Mouse (Mus musculus) mesoderm, embryonic 11.5 days (tissue): ENCODE results near the gene Morn2.
A peak's percentile ranks its signal among the peaks of the same experiment; 100 is the strongest.
"Not testable (repeated sequence)": the region's sequence is repeated elsewhere in the genome, so short reads cannot be mapped to it uniquely, and the experiment has no call there.

Experiments
- DNase-seq: peaks from one replicate; pipeline ENCODE4 v3.0.0-alpha.2; 2012; ENCODE audit warnings: low read depth, low spot score

Morn2 gene

DNA sequence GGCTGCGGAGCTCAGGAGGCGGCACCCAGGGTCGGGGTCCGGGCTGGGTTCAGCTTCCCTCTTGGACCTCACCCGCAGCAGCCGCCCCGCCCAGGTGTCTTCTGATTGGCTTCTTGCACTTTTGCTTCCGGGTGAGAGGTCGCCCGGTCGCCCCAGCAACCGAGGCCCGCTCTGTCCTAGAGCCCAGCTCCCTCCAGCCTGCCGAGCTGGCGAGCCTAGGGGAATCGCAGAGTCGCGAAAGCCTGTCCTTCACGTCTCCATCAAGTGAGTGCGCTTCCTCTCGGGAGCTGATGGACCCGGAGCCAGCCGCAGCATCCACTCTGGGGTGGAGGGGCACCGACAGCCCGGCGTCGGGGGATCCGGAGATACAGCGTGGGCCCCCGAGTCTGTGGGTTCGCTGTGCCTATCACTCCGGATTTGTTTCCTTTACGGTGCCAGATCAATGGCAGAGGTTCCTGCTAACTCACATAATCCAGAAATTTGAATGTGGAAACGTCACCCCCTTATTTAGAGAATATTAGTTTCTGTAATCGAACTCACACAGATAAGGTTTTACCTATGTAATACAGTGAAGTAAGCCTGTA, at the start of gene Morn2, which contains the start of gene Dhx57:
TSS of gene Morn2 (plus strand) at position 130 of the 584 bp plus-strand sequence.
TSS of gene Dhx57 (minus strand) at position 403 of the 584 bp plus-strand sequence.
- DNase-seq: peak; percentile 97

DNA sequence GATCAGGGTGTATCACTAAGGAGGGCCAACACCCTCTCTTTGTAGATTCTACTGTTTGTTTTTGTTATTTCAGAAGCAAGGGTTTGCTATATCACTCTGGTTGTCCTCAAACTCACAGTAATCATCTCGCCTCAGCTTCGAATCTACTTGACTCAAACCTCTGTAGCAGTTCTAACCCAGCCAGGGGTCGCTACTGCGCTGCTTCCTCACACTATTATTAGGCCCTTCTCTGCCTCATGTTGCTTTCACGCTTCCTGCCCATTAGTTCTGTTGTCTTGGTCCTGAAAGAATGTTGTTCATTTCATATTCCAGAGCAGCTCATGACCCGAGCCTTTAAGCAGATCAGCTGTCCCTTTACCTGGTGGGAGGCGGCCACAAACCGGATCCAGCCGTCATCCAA, 48.4 kb upstream of the Morn2 start:
- DNase-seq: no peak

DNA sequence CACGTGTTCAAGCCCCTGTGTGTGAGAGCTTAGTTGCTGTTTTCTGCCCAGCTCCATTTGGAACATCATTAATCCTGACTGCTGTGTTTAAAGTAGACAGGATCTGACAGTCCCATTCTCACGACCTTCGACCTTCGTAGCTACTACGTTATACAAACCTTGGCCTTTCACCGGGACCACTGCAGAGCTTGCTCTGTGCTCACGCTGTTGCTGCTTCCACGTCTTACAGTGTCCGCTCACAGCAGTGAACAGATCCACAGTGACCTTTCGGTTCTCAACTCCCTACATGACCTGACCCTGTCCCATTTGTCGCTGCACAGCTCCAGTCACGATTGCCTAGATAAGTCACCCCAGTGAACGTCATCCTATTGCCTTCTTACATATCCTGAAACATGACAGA, 46.9 kb upstream of the Morn2 start:
- DNase-seq: peak; percentile 23

DNA sequence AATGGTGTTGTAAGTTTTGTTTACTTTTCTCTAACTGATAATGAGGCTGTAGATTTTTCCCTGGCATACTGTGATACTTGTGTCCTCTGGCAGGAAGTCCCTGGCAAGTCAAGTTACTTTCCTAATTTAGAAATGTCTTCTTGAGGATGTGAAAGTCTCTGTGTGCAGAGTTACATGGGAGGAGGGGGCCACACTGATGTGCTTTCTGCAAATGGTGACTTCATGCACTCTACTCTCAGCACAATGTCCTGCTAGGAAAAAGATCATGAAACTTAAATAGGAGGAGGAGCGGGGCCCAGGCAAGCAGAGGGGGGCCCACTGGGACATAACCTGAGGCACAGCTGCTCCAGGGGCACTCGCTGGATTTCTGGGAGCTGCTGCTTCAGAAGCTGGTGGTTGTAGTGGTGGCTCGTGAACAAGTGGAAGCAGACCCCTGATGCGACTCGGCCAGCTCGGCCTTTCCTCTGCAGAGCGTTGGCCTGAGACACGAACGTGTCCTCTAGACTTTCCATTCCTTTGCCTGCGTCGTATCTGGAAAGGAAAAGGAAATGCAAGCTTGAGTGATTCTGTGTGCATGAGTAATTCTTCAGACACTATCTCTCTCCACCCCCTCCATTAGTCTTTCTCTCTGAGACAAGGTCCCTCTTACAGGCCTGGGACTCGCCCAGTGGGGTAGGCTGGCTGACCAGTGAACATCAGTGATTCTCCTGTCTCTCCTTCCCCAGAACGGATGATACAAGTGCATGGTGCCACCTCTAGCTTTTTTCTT, 37.1 kb upstream of the Morn2 start:
- DNase-seq: no peak

DNA sequence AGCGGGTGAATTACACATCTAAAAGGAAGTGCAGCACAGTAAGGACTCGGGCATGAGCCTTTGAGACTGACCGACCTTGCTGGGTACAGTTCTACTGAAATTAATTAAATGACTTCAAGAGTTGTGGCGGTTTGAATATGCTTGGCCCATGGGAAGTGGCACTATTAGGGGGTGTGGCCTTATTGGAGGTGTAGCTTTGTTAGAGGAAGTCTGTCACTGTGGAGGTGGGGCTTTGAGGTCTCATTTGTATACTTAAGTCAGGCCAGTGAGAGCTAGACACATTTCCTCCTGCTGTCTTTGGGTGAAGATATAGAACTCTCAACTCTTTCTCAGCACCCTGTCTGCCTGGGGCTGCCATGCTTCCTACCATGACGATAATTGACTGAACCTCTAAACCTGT, 35.6 kb upstream of the Morn2 start:
- DNase-seq: no peak

DNA sequence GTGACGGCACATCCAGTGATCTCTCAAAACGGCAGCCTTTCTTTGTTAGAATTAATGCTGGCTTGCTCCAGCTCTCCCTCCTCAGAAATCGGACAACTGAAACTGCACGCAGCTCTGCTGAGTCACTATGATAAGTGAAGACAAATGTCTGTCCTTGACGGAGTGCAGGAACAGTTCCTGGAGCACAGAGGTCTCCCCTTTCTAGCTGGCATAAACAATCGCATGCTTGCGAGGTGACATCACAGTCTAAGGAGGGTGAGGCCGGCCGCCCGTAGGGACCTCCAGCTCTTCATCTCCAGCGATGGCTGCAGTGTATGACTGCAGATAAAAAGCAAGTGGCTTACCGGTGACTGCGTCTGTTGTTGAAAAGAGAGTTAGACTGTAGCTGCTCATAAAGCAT, 34.8 kb upstream of the Morn2 start:
- peak; percentile 56 for DNase-seq

DNA sequence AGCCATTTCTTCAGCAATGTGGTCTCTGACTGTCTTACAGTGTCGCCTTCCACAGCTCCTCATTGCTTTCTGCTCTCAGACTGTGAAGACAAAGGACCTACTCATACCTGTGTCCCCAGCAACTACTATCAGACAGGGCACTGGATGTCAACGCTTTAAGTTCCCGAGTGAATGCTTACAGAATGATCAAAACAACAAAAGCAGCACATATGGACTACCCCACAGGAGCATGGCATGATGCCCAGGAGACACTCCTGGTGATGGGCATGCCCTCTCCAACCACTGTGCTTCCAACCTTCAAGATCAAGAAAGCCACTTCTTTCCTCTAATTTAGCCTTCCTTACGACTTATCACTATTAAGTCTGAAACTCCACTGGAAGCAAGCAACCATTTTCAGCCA, 22.9 kb upstream of the Morn2 start:
- no peak for DNase-seq

DNA sequence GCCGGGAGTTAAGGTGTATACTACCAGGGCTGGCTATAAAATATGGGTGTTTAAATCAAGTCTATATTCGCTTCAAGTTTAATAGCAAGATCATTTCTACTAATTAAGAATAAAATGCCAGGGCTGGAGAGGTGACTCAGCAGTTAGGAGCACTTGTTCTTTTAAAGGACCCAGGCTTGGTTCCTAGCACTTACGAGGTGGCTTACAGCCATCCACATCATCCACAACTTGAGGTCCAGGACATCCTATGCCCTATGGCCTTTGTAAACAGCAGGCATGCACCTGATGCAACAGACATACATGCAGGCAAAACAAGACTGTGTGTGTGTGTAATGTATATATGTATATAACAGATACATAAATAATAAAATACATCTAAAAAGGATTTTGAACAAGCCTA, 21.9 kb upstream of the Morn2 start:
- DNase-seq: no peak

DNA sequence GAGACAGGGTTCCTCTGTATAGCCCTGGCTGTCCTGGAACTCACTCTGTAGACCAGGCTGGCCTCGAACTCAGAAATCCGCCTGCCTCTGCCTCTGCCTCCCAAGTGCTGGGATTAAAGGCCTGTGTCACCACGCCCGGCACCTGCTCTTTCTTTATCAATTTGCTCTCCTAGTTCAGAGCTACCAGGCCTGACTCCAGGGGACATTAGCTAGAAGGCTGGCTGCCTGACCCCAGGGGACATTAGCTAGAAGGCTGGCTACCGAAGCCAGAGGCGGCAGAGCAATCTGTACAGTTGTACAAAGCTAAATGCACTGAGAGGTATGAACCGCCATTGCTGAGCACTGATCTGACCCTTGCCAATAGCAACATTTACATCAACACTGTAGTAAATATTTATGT, 19.4 kb upstream of the Morn2 start:
- not testable (repeated sequence) for DNase-seq

DNA sequence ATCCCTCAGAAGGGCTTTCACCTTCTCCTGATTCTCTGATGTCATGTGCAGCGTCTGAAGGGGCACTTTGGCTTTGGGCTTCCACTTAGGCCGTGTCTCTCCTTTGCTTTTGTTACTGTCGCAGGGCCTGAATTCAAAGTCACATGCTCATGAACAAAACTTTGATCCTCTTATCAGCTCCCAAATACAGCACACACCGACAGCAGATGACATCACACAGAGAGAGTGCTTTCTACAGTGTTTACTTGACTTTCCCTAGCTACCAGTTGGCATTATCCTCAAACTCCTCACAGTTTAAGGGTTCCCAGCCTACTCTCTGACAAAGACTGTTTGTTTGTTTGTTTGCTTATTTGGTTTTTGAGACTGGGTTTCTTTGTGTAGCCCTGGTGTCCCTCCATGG, 11.7 kb upstream of the Morn2 start:
- DNase-seq: no peak

DNA sequence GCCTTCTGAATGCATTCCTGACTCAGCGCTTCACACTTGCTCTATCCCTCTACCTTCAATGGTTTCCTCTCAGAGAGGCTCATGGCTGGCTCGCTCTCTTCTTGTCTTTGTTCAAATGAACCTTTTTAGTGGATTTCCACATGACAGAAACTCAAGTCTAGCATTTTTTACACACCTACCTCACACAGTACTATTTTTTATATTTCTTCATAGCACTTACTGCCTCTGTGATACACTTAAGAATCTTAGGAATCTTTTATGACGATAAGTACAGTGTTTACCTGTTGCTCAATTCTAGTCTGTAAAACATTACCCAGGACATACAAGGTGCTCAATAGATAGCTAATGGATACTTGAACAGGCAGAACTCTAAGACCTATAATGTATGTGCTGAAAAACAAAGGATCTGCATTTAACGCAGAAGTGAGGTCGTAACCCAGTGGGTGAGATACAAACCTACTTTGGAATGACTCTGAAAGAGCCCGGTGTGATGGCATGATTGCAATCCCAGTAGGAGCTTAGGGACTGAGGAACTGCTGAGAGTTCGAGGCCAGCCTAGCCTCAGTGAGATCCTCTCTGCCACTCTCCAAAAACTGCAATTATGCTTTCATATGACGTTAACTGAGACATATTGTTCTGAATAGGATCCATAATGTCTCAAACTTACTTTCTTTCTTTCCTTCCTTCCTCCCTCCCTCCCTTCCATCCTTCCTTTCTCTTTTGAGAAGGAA, 10.5 kb upstream of the Morn2 start:
- no peak for DNase-seq

DNA sequence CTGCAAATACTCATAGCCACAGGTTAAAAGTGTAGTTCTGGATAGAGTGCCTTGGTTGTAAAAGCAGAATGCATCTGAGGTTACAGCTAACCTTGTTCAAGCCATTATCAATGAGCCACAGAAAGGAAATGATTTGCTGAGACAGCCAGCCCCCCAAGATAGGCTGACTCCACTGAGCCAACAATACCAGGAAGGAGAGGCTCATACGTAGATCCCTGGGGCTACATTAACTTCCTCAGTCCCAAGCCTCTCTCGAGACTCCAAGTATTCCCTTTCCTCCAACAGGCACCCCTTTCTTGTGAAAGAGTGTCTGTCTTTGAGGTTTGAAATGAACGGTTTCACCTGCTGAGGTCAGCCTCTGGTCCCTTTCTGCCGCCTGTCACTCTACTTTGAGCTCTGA, 5.6 kb upstream of the Morn2 start:
- DNase-seq: no peak

DNA sequence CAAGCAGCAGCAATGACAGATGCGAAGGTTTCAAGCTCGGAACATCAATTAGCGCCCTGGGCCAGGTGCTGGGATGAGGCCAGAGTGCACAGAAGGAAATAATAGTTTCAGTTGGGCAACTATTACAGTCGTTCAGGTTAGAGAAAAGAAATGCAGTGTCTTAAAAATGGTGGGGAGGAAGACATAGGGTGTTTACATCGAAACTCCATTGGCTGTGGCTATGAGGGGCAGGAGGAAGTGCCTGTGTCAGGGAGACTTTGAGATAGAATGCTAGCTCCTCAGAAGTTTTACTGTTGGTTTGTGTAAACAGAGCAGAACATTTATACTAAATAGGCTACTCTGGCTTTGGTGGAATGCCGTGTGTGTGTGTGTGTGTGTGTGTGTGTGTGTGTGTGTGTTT, 2.0 kb upstream of the Morn2 start:
- DNase-seq: no peak

DNA sequence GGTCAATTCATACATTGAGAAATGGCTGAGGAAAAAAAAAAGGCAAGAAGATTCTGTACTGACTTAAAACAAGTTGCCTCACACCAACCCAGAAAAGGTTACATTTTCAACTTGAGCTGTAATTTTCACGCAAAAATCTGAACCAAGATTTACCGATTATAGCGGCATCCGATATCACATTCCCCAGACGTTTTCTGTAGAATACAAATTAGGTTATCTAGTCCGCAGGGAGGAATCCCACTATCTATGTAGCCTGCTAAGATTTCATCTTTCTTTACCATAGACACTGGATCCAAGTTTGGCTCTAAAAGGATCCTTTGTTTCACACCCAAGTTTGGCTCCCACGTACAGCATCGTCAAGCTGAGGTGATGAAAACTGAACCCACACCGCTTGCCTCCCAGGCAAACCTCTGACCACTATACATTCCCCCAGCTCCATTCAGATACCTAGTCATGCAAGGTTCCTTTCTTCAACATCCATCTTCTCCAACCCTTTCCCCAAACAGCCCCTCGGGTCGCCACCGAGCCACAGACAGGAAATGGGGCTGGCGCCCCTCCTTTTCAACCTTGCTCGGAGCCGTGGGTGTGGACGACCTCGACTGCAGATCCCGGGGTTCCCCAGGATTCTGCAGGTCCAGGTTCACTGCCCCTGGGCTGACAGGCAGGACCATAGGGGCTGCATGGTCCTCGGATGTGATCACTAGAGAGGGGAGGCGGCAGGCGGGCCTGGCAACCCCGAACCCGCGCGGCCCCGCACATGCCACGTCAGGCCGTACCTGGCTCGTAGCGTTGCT, 526 bp upstream of the Morn2 start:
- peak; percentile 4 for DNase-seq

DNA sequence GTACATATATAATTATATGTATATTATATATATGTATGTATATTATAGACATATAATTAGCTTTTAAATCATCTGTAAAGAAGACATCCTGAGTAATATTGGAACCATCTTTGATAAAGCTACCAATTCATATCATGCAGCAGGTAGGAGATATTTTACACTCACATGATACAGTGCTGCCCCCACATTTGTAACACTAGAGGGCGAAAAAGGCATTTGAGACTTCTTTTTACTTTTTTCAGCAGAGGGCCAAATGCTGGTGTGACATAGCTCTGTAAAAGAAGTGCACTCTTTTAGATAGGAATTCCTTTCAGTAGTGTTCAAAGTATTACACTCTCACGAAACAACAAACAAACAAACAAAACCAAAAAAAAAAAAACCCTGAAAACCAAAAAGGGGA, 1.1 kb downstream of the Morn2 start:
- DNase-seq: peak; percentile 58

DNA sequence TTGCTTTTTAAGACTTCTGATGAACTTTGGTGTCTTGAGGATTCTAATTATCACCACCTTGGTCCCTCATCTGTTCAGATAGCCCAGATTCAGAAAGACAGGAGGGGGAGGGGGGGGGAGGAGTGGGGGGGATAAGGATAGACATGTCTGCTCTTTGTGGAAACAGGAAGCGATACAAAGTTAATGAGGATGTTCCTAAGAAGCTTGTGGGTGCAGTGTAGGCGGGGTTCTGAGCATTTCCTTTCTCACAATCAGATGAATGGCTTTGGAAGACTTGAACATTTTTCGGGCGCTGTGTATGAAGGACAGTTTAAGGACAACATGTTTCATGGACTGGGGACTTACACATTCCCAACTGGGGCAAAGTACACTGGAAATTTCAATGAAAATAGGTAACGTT, 5.3 kb downstream of the Morn2 start:
- DNase-seq: no peak

DNA sequence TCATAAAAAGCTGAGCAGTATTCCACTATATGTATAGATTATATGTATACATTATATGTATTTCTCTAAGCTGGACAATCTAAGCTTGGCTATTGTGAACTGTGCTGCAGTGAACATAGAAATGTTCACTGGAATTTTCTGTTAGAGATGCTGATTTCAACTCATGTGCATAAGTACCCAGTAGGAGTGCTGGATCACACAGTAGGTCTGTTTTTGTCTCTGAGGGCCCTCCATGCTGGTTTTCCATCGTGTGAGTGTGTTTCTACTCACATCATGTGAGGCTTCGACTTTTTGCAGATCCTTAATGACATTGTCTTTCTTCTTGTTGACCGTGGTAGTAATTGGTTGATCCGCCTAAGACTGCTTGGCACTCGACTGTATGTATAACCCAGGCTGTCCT, 8.8 kb downstream of the Morn2 start:
- no peak for DNase-seq

DNA sequence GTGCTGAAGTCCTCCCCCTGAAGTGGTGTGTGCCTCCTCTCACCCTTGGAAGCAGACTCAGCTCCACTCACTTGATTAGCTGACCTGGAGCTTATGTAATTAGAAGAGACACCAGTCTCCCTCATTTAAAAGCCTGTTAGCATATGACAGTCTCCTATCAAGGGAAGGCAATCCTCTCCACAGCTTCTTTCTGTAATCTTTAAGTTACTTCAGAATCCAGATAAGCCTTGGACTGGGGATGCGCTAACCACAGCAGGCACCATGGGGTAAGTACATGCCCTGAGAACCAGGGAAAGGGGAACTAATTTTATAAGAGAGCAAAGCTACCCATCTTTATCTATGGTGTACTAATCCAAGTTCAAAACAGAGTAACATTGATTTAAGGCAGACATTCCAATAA, 17.2 kb downstream of the Morn2 start, which contains the start of gene Arhgef33:
TSS of gene Arhgef33 (plus strand) at position 157 of the 400 bp plus-strand sequence.
- DNase-seq: no peak

DNA sequence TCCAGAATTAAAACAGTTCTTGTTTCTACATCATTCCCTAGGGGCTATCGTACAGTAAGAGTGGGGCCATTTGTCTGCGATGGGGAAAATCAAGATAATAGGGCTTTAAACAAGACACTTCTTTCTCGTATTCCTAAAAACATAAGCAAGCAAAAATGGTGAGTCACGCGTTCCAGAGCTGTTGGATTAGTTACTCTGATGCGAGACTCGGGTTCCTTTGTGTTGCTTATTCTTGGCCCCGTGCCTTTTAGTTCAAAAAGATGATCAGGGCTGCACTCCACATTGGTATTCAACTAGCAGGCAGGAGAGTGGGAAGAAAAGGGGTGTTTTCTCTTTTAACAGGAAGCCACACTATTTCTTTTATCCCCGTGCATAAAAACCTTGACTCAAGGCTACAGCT, 21.8 kb downstream of the Morn2 start:
- DNase-seq: no peak

DNA sequence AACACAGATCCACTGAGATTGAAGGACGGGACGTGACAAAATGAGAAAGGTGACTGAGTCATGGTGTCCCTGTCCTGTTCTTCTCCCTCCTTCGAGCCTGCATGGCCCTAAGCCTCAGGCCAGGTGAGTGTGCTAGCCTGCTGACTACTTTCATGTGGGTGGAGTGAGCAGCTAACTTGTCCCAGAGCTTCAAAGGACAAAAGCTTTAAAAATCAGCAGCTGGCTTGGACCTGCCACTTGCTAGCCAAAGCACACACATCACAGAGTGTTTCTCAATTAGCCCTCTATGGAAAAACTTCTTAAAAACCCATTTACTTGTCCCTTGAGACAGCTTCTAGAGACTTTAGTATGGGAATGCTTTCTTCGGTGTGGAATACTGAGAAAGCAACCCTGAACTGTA, 22.4 kb downstream of the Morn2 start:
- DNase-seq: no peak

DNA sequence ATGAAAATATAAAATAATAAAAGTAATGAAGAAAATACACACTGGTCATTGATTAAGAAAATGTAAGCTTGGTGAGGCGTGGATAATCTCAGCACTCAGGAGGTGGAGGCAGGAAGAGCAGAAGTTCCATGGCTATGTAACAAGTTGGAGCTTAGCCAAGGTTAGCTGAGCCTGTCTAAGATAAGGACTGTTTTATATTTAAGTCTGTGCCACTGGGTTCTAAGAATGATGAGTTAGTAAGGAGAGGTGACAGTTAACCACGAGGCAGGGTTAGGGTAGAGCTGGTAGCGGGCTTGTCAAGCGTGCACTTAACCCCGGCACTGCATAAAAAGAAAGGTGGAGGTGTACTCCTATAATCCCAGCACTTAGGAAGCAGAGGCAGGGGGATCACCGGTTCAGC, 32.2 kb downstream of the Morn2 start:
- no peak for DNase-seq

DNA sequence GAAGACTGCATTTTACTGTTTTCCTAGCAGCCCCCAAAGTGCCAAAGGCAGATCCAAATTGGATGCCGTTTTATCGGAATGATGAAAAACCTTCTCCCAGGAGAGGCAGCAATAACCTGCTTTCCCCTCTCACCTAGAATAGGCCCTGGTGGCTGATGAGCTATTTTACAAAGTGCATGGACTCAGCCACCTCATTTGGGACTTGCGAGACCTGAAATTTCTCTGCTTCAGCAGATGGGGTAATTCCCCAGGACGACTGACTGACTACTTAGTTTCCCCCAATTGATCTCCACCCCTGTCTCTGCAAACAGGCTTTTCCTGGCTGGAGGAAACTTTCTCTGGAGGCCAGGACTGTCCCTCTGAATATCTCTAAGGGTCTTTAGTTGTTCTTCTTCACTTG, 33.0 kb downstream of the Morn2 start:
- no peak for DNase-seq
